Mouse (Mus musculus): ENCODE measurements around the gene P4hb.

DNA sequence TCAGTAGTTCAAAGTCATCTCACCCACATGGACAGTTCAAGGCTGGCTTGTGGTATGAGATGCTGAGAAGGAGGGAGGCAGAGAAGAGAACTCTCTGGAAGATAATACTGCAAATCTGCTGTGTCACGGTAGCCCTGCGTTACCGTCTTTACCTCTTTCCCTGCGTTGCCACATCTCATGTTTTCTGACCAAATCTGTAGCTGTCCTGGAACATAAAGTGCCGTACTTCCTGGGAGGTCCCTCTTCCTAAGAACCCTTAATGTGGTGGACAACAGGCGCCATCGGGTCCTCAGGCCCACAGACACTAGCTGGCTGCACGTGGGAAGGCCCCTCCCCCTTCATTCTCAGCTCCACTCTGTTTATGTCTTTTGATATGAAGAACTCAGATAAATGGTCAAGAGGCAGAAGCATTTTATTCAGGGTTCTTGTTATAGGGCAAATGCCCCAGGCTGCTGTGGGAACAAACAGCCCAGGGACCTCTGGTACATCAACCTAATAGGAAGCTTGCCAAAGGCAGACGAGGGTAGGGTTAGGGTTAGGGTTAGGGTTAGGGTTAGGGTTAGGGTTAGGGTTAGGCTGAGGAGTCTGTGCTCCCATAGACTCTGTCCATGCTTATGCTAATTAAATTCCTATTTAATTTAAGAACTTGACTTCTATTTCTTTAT lies 45.2 kb downstream of the P4hb start:
- TF ChIP-seq POLR2A (IDR thresholded peaks at IDR 0.05; ENCODE audit: insufficient read length, low read depth) = no peak
- no peak for TF ChIP-seq SRF (IDR thresholded peaks at IDR 0.05; ENCODE audit: control insufficient read depth, insufficient read length, low read depth)
- TF ChIP-seq POLR2AphosphoS2 (IDR thresholded peaks at IDR 0.05; ENCODE audit: insufficient read length, low read depth) = no peak
- no peak for TF ChIP-seq USF1 (IDR thresholded peaks at IDR 0.05; ENCODE audit: low read depth)
